Mouse (Mus musculus) G1E (cell line): ENCODE measurements around the gene Nmnat1.
"Not testable (repeated sequence)": the region's sequence is repeated elsewhere in the genome, so short reads cannot be mapped to it uniquely, and the experiment has no call there.

Source experiments
- CTCF ChIP-seq: IDR thresholded peaks from 2 replicates; pipeline ENCODE4 v1.5.1; 2012; ENCODE audit warnings: low read depth, low read length, inconsistent platforms, mixed read lengths
- GATA1 ChIP-seq: IDR thresholded peaks from 2 replicates; pipeline ENCODE4 v1.6.1; 2012; ENCODE audit warnings: borderline replicate concordance, low read length, inconsistent platforms, mixed read lengths
- POLR2AphosphoS5 ChIP-seq: IDR thresholded peaks from 2 replicates; pipeline ENCODE4 v1.6.1; 2012; ENCODE audit warnings: low read depth, low read length, inconsistent platforms; ENCODE audit not compliant: insufficient replicate concordance

DNA sequence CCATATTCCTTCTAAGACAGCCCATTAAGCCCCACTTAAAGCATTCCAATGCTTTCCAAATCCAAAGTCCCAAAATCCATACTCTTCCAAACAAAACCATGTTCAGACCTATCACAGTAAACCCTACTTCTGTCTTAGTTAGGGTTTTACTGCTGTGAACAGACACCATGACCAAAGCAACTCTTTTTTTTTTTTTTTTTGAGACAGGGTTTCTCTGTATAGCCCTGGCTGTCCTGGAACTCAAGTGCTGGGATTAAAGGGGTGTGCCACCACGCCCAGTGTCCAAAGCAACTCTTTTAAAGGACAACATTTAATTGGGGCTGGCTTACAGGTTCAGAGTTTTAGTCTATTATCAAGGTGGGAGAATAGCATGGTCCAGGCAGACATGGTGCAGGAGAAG, 53.1 kb downstream of the Nmnat1 start:
- not testable (repeated sequence) for TF ChIP-seq CTCF, GATA1, POLR2AphosphoS5
